Mouse (Mus musculus): ENCODE results near the gene AU018091. TPM values are rescaled to one million over a fixed set of nuclear protein-coding genes. Genes with fewer than 3 reads are reported as not detected.
"Not testable (repeated sequence)": the region's sequence is repeated elsewhere in the genome, so short reads cannot be mapped to it uniquely, and the experiment has no call there.

Gene AU018091
- polyA plus RNA-seq, 1 experiment from 2014 or later, result not detected

DNA sequence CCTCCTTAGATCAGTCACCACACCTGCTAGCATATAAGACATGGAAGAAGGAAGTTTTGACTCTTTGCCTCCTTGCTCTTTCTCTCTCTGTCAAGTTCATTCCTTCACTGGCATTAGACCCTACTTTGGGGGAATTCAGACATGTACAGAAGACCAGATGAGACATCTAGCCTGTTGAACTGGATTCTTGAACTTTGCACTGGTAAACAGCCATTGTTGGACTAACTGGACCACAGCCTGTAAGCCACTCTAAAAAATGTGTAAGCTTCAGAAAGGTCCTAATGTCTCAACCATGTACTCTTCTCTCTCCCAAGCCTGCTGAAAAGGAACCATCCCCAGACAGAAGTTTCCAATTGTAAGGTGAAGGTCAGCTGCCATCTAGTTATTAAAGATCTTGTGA is 22.9 kb downstream of the AU018091 start:
- Histone ChIP-seq H3K9me3 (ENCODE audit: control insufficient read depth, low read length) (no peaks in the 10 kb centered on the region), H3K4me3 (ENCODE audit: low read depth, low read length) (no peak overlapping the region), H3K4me1 (replicated peaks; ENCODE audit: control insufficient read depth, insufficient read depth, low read length) (no peaks in the 10 kb centered on the region), H3K4me2 (ENCODE audit: low read length) (no peak overlapping the region), H3K27me3 (replicated peaks; ENCODE audit: control insufficient read depth, insufficient read depth, low read length) (no peaks in the 10 kb centered on the region), H3K9ac (ENCODE audit: low read length) (no peak overlapping the region), H3K36me3 (ENCODE audit: control insufficient read depth, insufficient read depth, low read length) (no peaks in the 10 kb centered on the region), H3K27ac (ENCODE audit: low read depth) (no peak overlapping the region)
- ATAC-seq (replicated peaks; ENCODE audit: low FRiP score, low TSS enrichment, low read depth) (no peak), DNase-seq (ENCODE audit: low spot score) (no peak)

DNA sequence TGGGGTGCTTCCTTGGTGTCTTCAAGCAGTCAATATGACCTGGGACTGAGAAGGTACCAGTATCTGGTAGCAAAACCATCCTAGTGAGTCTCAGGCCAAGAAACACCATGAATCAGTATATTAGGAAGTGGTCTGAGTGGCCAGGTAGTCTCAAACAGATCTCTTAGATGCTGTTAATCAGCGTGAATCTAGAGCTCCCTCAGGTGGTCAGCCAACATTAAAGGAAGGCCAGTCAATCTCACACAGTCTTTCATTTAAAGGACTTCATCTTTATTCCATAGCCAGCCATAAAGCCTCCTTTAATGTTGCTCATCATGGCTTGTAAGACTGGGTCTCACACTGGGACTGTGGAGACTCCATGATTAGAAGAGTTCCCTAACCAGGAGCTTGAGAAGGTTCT is 25.7 kb downstream of the AU018091 start:
- H3K9me3 ChIP-seq (ENCODE audit: control insufficient read depth, low read length), result no peaks in the 10 kb centered on the region
- no peak for DNase-seq (ENCODE audit: low spot score)
- no peaks in the 10 kb centered on the region for H3K36me3 ChIP-seq (ENCODE audit: control insufficient read depth, insufficient read depth, low read length)
- H3K4me1 ChIP-seq (replicated peaks; ENCODE audit: control insufficient read depth, insufficient read depth, low read length), result no peaks in the 10 kb centered on the region
- H3K27ac ChIP-seq (ENCODE audit: low read depth), result no peak overlapping the region
- no peak overlapping the region for H3K4me3 ChIP-seq (ENCODE audit: low read depth, low read length)
- H3K27me3 ChIP-seq (replicated peaks; ENCODE audit: control insufficient read depth, insufficient read depth, low read length), result no peaks in the 10 kb centered on the region
- no peak for ATAC-seq (replicated peaks; ENCODE audit: low FRiP score, low TSS enrichment, low read depth)
- H3K9ac ChIP-seq (ENCODE audit: low read length), result no peak overlapping the region
- no peak overlapping the region for H3K4me2 ChIP-seq (ENCODE audit: low read length)
- WGBS, result 15% methylated on average over 1 of the region's 1 CpGs

DNA sequence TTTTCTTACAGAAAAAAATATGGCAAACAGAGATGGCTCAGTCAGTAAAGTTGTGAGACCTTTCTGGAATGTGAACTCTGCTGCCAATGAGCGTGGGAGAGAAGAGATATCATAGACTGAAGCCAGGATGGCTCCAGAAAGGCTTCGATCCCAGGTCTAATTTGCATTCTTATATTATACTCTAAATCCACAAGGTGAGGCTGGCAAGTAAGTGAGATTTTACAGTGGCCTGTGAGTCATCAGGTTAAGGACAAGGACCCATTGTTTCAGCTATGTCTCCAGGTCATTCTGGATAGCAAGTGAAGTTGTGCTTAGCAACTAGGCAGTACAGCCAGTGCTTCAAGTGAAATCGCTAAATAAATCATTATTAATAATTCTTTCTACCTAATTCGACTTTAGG is 33.4 kb downstream of the AU018091 start:
- no peak for ATAC-seq (replicated peaks; ENCODE audit: low FRiP score, low TSS enrichment, low read depth)
- WGBS, result 86% methylated on average over 4 of the region's 4 CpGs
- Histone ChIP-seq H3K4me1 (replicated peaks; ENCODE audit: control insufficient read depth, insufficient read depth, low read length) (no peaks in the 10 kb centered on the region), H3K9me3 (ENCODE audit: control insufficient read depth, low read length) (no peaks in the 10 kb centered on the region), H3K9ac (ENCODE audit: low read length) (no peak overlapping the region), H3K36me3 (ENCODE audit: control insufficient read depth, insufficient read depth, low read length) (no peaks in the 10 kb centered on the region), H3K4me3 (ENCODE audit: low read depth, low read length) (no peak overlapping the region), H3K27ac (ENCODE audit: low read depth) (no peak overlapping the region), H3K4me2 (ENCODE audit: low read length) (no peak overlapping the region), H3K27me3 (replicated peaks; ENCODE audit: control insufficient read depth, insufficient read depth, low read length) (no peaks in the 10 kb centered on the region)
- no peak for DNase-seq (ENCODE audit: low spot score)

DNA sequence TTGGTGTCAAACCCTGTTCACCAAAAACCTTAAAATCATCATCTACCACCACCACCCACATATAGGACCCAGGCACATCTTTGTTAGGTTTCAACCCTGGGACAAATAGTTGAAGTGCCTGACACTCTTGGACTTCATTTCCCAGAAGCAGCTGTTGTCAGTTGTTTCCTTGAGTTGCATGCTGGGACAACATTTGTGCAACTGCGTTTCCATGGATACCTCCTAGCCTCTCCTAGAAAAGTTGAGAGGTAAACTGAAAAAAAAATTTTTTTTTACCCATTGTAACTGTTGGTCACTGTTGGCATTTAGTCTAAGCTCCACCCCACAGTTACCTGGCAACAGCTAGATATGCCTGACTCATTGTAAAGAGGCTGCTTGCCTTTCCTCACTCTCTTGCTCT is 34.3 kb downstream of the AU018091 start:
- H3K9ac ChIP-seq (ENCODE audit: low read length), result no peak overlapping the region
- no peak overlapping the region for H3K27ac ChIP-seq (ENCODE audit: low read depth)
- no peaks in the 10 kb centered on the region for H3K36me3 ChIP-seq (ENCODE audit: control insufficient read depth, insufficient read depth, low read length)
- no peak overlapping the region for H3K4me2 ChIP-seq (ENCODE audit: low read length)
- H3K27me3 ChIP-seq (replicated peaks; ENCODE audit: control insufficient read depth, insufficient read depth, low read length), result no peaks in the 10 kb centered on the region
- no peak overlapping the region for H3K4me3 ChIP-seq (ENCODE audit: low read depth, low read length)
- H3K9me3 ChIP-seq (ENCODE audit: control insufficient read depth, low read length), result 0 out of 2 replicates have a peak, but pooled peaks cover 2% of the 10 kb centered on the region
- no peaks in the 10 kb centered on the region for H3K4me1 ChIP-seq (replicated peaks; ENCODE audit: control insufficient read depth, insufficient read depth, low read length)
- ATAC-seq (replicated peaks; ENCODE audit: low FRiP score, low TSS enrichment, low read depth) (no peak), DNase-seq (ENCODE audit: low spot score) (no peak)
- 66% methylated on average over 1 of the region's 1 CpGs for WGBS

DNA sequence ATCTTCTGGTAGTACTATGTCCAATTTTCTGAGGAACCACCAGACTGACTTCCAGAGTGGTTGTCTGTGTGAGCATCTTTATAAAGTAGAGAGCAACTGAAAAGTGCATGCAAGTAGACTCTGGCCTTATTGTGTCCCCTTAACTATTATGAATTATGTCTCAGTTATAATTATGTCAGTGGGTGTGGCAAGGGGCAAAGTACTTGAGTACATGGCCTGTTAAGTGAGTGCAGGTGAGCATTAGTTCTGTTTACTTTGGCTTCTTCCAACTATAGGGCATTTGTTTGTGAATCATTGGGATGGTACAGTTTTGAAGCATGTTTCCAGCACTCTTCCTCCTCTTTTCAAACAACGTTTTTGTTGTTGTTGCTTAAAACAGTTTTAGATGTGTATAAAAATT is 38.7 kb downstream of the AU018091 start:
- ATAC-seq (replicated peaks; ENCODE audit: low FRiP score, low TSS enrichment, low read depth), result no peak
- WGBS, result 87% methylated on average over 1 of the region's 1 CpGs
- DNase-seq (ENCODE audit: low spot score), result no peak
- H3K27me3 ChIP-seq (replicated peaks; ENCODE audit: control insufficient read depth, insufficient read depth, low read length), result no peaks in the 10 kb centered on the region
- no peaks in the 10 kb centered on the region for H3K36me3 ChIP-seq (ENCODE audit: control insufficient read depth, insufficient read depth, low read length)
- H3K27ac ChIP-seq (ENCODE audit: low read depth), result no peak overlapping the region
- H3K9me3 ChIP-seq (ENCODE audit: control insufficient read depth, low read length), result 0 out of 2 replicates have a peak, but pooled peaks cover 2% of the 10 kb centered on the region
- H3K4me2 ChIP-seq (ENCODE audit: low read length), result no peak overlapping the region
- no peak overlapping the region for H3K9ac ChIP-seq (ENCODE audit: low read length)
- no peak overlapping the region for H3K4me3 ChIP-seq (ENCODE audit: low read depth, low read length)
- H3K4me1 ChIP-seq (replicated peaks; ENCODE audit: control insufficient read depth, insufficient read depth, low read length), result no peaks in the 10 kb centered on the region

DNA sequence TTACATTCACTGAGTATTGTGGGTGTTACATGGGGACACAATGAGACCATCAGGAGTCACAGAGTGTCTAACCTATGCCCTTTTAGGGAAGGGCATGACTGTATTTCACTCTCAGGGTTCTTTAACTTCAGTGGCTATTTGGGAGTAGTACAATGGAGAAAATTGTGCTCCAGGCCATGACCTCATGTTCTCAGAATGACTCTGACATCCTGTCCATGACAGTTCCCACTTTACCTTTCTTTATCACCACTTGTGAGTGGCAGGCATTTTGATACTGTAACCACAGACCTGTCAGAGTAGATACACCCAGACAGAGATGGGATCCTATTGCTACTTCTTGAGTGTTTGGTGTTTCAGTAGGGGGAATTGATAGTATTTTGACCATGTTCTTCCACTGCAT is 40.4 kb downstream of the AU018091 start:
- not testable (repeated sequence) for H3K9me3 ChIP-seq (ENCODE audit: control insufficient read depth, low read length); H3K4me1 ChIP-seq (replicated peaks; ENCODE audit: control insufficient read depth, insufficient read depth, low read length); H3K4me2 ChIP-seq (ENCODE audit: low read length); H3K9ac ChIP-seq (ENCODE audit: low read length); H3K27me3 ChIP-seq (replicated peaks; ENCODE audit: control insufficient read depth, insufficient read depth, low read length); H3K27ac ChIP-seq (ENCODE audit: low read depth); H3K4me3 ChIP-seq (ENCODE audit: low read depth, low read length); H3K36me3 ChIP-seq (ENCODE audit: control insufficient read depth, insufficient read depth, low read length); DNase-seq (ENCODE audit: low spot score); ATAC-seq (replicated peaks; ENCODE audit: low FRiP score, low TSS enrichment, low read depth)

DNA sequence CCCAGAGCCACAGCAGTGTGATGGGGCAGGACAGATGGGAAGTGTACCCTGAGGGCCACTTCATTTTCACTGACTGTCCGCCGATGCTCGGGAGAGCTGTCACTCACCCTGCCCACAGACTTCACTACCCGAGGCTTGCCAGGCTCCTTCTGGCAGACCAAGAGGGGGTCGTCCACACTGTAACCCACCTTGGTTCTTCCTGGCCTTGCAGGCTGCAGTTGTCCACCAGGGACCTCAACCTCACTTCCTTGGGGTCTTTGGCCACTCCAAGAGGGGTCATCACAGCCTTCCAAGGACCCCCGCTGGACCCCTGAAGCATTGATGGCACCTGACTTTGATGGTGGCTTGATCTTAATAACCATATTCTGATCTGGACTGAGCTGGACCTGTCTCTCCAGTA is 57.8 kb downstream of the AU018091 start:
- H3K4me1 ChIP-seq (replicated peaks; ENCODE audit: control insufficient read depth, insufficient read depth, low read length); ATAC-seq (replicated peaks; ENCODE audit: low FRiP score, low TSS enrichment, low read depth); DNase-seq (ENCODE audit: low spot score); H3K27me3 ChIP-seq (replicated peaks; ENCODE audit: control insufficient read depth, insufficient read depth, low read length); H3K36me3 ChIP-seq (ENCODE audit: control insufficient read depth, insufficient read depth, low read length); H3K9ac ChIP-seq (ENCODE audit: low read length); H3K4me2 ChIP-seq (ENCODE audit: low read length); H3K27ac ChIP-seq (ENCODE audit: low read depth); H3K4me3 ChIP-seq (ENCODE audit: low read depth, low read length); H3K9me3 ChIP-seq (ENCODE audit: control insufficient read depth, low read length): not testable (repeated sequence)
- WGBS, result no CpG with 5 or more reads among the region's 6 CpGs

DNA sequence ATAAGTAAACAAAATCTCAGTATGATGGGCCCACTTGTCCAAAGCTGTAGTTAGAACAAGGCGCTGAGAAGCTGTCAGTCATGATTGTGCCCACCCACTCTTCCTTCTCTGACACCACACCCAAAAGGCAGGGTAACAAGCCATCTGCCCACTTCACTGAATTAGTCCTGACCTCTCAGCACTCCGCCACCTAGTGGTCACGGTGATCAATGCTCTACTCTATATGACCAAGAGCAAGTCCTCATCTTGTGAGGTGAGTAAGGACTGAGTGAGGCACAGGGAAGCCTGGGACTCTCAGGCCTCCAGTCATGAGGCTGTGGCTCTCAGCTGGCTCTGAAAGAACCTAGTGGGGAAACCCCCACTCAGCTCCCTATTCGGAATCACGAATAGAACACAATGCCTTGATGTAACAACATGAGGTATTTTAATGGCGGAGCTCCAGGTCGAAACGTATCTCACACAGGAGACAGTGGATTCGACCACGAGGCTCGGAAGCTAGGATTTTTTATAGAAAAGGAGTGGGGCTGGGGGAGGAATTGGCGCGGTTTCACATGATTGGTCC is 62.4 kb downstream of the AU018091 start:
- H3K4me1 ChIP-seq (replicated peaks; ENCODE audit: control insufficient read depth, insufficient read depth, low read length); ATAC-seq (replicated peaks; ENCODE audit: low FRiP score, low TSS enrichment, low read depth); H3K27ac ChIP-seq (ENCODE audit: low read depth); DNase-seq (ENCODE audit: low spot score); H3K4me3 ChIP-seq (ENCODE audit: low read depth, low read length); H3K36me3 ChIP-seq (ENCODE audit: control insufficient read depth, insufficient read depth, low read length); H3K27me3 ChIP-seq (replicated peaks; ENCODE audit: control insufficient read depth, insufficient read depth, low read length); H3K9ac ChIP-seq (ENCODE audit: low read length); H3K4me2 ChIP-seq (ENCODE audit: low read length); H3K9me3 ChIP-seq (ENCODE audit: control insufficient read depth, low read length): not testable (repeated sequence)
- WGBS, result 67% methylated on average over 13 of the region's 13 CpGs
